Mouse (Mus musculus) myocyte (in vitro differentiated cells): ENCODE measurements around the gene Pate2. TPM values are rescaled to one million over a fixed set of nuclear protein-coding genes. Genes with fewer than 3 reads are reported as not detected.

Experiments used
- H3K27me3 ChIP-seq: one replicate; pipeline ENCODE4 v1.6.1; 2011; ENCODE audit not compliant: control insufficient read depth, insufficient read depth, insufficient read length
- H3K36me3 ChIP-seq: one replicate; pipeline ENCODE4 v1.6.1; 2011; ENCODE audit not compliant: control insufficient read depth, insufficient read depth
- H3K4me2 ChIP-seq: one replicate; pipeline ENCODE4 v1.6.1; 2011; ENCODE audit warnings: low read depth, control low read depth
- H3K4me3 ChIP-seq: one replicate; pipeline ENCODE4 v1.5.1; 2011; ENCODE audit warnings: mild to moderate bottlenecking, control low read depth, moderate library complexity
- H3K79me2 ChIP-seq: one replicate; pipeline ENCODE4 v1.6.1; 2011; ENCODE audit not compliant: control insufficient read depth, insufficient read depth
- H3ac ChIP-seq: one replicate; pipeline ENCODE4 v1.6.1; 2011; ENCODE audit not compliant: control insufficient read depth, insufficient read length
- CEBPB ChIP-seq: IDR thresholded peaks from 2 replicates; pipeline ENCODE4 v1.6.1; 2011; ENCODE audit warnings: mild to moderate bottlenecking, moderate library complexity; ENCODE audit not compliant: poor library complexity, insufficient read depth, severe bottlenecking
- E2F4 ChIP-seq: IDR thresholded peaks from one replicate; pipeline ENCODE4 v1.6.1; 2011; ENCODE audit warnings: mild to moderate bottlenecking, control low read depth, moderate library complexity; ENCODE audit not compliant: insufficient read depth
- MAX ChIP-seq: IDR thresholded peaks from one replicate; pipeline ENCODE4 v1.6.1; 2011; ENCODE audit warnings: low read depth, mild to moderate bottlenecking, control low read depth
- MYOD1 ChIP-seq, 3 experiments: IDR thresholded peaks; one replicate each; pipeline ENCODE4 v1.6.1; 2011; ENCODE audit warnings: control low read depth in 2 of 3, low read depth in 2 of 3, mild to moderate bottlenecking in 2 of 3, moderate library complexity in 1 of 3; ENCODE audit not compliant: insufficient read length in 2 of 3, control insufficient read depth in 1 of 3
- MYOG ChIP-seq, 3 experiments: IDR thresholded peaks; one replicate each; pipeline ENCODE4 v1.6.1; 2011; ENCODE audit warnings: control low read depth in 2 of 3, low read depth in 2 of 3, mild to moderate bottlenecking in 2 of 3; ENCODE audit not compliant: insufficient read length in 2 of 3, control insufficient read depth in 1 of 3, insufficient read depth in 1 of 3
- POLR2A ChIP-seq: IDR thresholded peaks from one replicate; pipeline ENCODE4 v1.6.1; 2011; ENCODE audit warnings: low read depth, mild to moderate bottlenecking, control low read depth, moderate library complexity; ENCODE audit not compliant: insufficient read length
- POLR2AphosphoS2 ChIP-seq: IDR thresholded peaks from one replicate; pipeline ENCODE4 v1.6.1; 2011; ENCODE audit warnings: low read depth, control low read depth; ENCODE audit not compliant: insufficient read length
- REST ChIP-seq: IDR thresholded peaks from one replicate; pipeline ENCODE4 v1.6.1; 2011; ENCODE audit warnings: mild to moderate bottlenecking, control low read depth, moderate library complexity; ENCODE audit not compliant: insufficient read depth, insufficient read length
- SRF ChIP-seq: IDR thresholded peaks from one replicate; pipeline ENCODE4 v1.6.1; 2011; ENCODE audit warnings: low read depth; ENCODE audit not compliant: control insufficient read depth, insufficient read length
- TCF12 ChIP-seq: IDR thresholded peaks from one replicate; pipeline ENCODE4 v1.6.1; 2011; ENCODE audit warnings: mild to moderate bottlenecking, control low read depth; ENCODE audit not compliant: poor library complexity, insufficient read depth, severe bottlenecking
- TCF3 ChIP-seq: IDR thresholded peaks from one replicate; pipeline ENCODE4 v1.6.1; 2011; ENCODE audit warnings: low read depth, control low read depth; ENCODE audit not compliant: insufficient read length
- USF1 ChIP-seq: IDR thresholded peaks from one replicate; pipeline ENCODE4 v1.6.1; 2011; ENCODE audit warnings: low read depth, mild to moderate bottlenecking, control low read depth, moderate library complexity
- polyA plus RNA-seq: library from polyadenylated mRNA; unstranded; fragments of >200 nt; fragmentation: generic; extraction: Trizol; gene quantifications from one replicate; pipeline ENCODE4 v1.2.1, GENCODE M21; 2012; ENCODE audit warnings: missing spikeins

Gene Pate2
- polyA plus RNA-seq, 1 experiment, result 0.24 TPM

- H3ac ChIP-seq, result no peak overlapping the region
- no peak overlapping the region for H3K4me3 ChIP-seq
- no peaks in the 10 kb centered on the region for H3K36me3 ChIP-seq
- no peak overlapping the region for H3K4me2 ChIP-seq
- H3K79me2 ChIP-seq, result no peaks in the 10 kb centered on the region
- H3K27me3 ChIP-seq, result no peaks in the 10 kb centered on the region
- TF ChIP-seq POLR2AphosphoS2 (no peak), POLR2A (no peak)
Observed at GRCm38 (mm10) chr9:35535110-35535509, 35.0 kb upstream of the Pate2 start.

GRCm38 (mm10) chr9:35535876-35536275, 34.2 kb upstream of the Pate2 start:
- no peaks in the 10 kb centered on the region for H3K79me2 ChIP-seq
- no peak overlapping the region for H3K4me3 ChIP-seq
- TF ChIP-seq TCF12, result no peak
- no peak for TF ChIP-seq TCF3
- no peak for TF ChIP-seq MYOG (IDR thresholded peaks at IDR 0.05; ENCODE audit: control insufficient read depth in 1 of 3, insufficient read depth in 1 of 3, insufficient read length in 2 of 3, low read depth in 2 of 3)
- no peak for TF ChIP-seq MYOD1 (IDR thresholded peaks at IDR 0.05; ENCODE audit: control insufficient read depth in 1 of 3, insufficient read length in 2 of 3, low read depth in 2 of 3)
- no peak for TF ChIP-seq SRF
- no peak for TF ChIP-seq E2F4
- TF ChIP-seq CEBPB, result no peak
- no peak for TF ChIP-seq POLR2AphosphoS2
- no peak for TF ChIP-seq MAX
- TF ChIP-seq USF1, result no peak
- no peak for TF ChIP-seq POLR2A
- TF ChIP-seq REST, result no peak
- no peak overlapping the region for H3K4me2 ChIP-seq
- H3K27me3 ChIP-seq, result no peaks in the 10 kb centered on the region
- no peak overlapping the region for H3ac ChIP-seq
- H3K36me3 ChIP-seq, result no peaks in the 10 kb centered on the region

- no peaks in the 10 kb centered on the region for H3K27me3 ChIP-seq
- H3K79me2 ChIP-seq, result no peaks in the 10 kb centered on the region
- H3K36me3 ChIP-seq, result no peaks in the 10 kb centered on the region
- H3ac ChIP-seq, result no peak overlapping the region
- no peak overlapping the region for H3K4me2 ChIP-seq
- TF ChIP-seq TCF12, result no peak
- no peak for TF ChIP-seq MAX
- TF ChIP-seq SRF, result no peak
- no peak for TF ChIP-seq MYOG (IDR thresholded peaks at IDR 0.05; ENCODE audit: control insufficient read depth in 1 of 3, insufficient read depth in 1 of 3, insufficient read length in 2 of 3, low read depth in 2 of 3)
- no peak for TF ChIP-seq REST
- no peak for TF ChIP-seq CEBPB
- no peak for TF ChIP-seq USF1
- no peak for TF ChIP-seq TCF3
- TF ChIP-seq MYOD1 (IDR thresholded peaks at IDR 0.05; ENCODE audit: control insufficient read depth in 1 of 3, insufficient read length in 2 of 3, low read depth in 2 of 3), result no peak
- H3K4me3 ChIP-seq, result no peak overlapping the region
Observed at GRCm38 (mm10) chr9:35539001-35539750, 30.9 kb upstream of the Pate2 start.

GRCm38 (mm10) chr9:35541024-35541423, 29.1 kb upstream of the Pate2 start:
- Histone ChIP-seq H3K4me3 (no peak overlapping the region), H3K36me3 (no peaks in the 10 kb centered on the region), H3K4me2 (no peak overlapping the region), H3ac (no peak overlapping the region), H3K79me2 (no peaks in the 10 kb centered on the region), H3K27me3 (no peaks in the 10 kb centered on the region)
- TF ChIP-seq SRF (no peak), POLR2A (no peak), MYOG (IDR thresholded peaks at IDR 0.05; ENCODE audit: control insufficient read depth in 1 of 3, insufficient read depth in 1 of 3, insufficient read length in 2 of 3, low read depth in 2 of 3) (no peak), MAX (no peak), MYOD1 (IDR thresholded peaks at IDR 0.05; ENCODE audit: control insufficient read depth in 1 of 3, insufficient read length in 2 of 3, low read depth in 2 of 3) (no peak), REST (no peak), TCF3 (no peak), E2F4 (no peak), CEBPB (no peak)

- H3K36me3 ChIP-seq, result no peaks in the 10 kb centered on the region
- H3K79me2 ChIP-seq, result no peaks in the 10 kb centered on the region
- H3ac ChIP-seq, result no peak overlapping the region
- no peak overlapping the region for H3K4me2 ChIP-seq
- TF ChIP-seq MAX (no peak), SRF (no peak), TCF3 (no peak)
- no peak overlapping the region for H3K4me3 ChIP-seq
- H3K27me3 ChIP-seq, result no peaks in the 10 kb centered on the region
Observed at GRCm38 (mm10) chr9:35541488-35541887, 28.6 kb upstream of the Pate2 start.
